8 mouse cellular contexts compared by ENCODE assay signal in genomic region chr10:30844191-30845010, GRCm38 (mm10). TPM values are rescaled to one million over a fixed set of nuclear protein-coding genes. Genes with fewer than 3 reads are reported as not detected.
A peak's percentile ranks its signal among the peaks of the same experiment; 100 is the strongest.
DNase-seq lines count a peak whose midpoint lies in the region; ATAC-seq and TF ChIP-seq lines count a peak whose summit lies in the region.

No protein-coding gene starts in this region.

- H3K4me3 ChIP-seq in forebrain, embryonic 10.5 days, result peak overlapping the region; percentile 68
- peak overlapping the region; percentile 70 for H3K4me3 ChIP-seq in hindbrain, embryonic 15.5 days
- H3K4me3 ChIP-seq in liver, embryonic 12.5 days, result peak overlapping the region; percentile 61
- H3K4me3 ChIP-seq in olfactory bulb, adult 2 months (ENCODE audit: insufficient read depth, low read depth, low read length), result peak overlapping the region; percentile 1; the same call in 1 of the 2 replicates

- H3K9me3 ChIP-seq in forebrain, embryonic 10.5 days, result no peaks in the 10 kb centered on the region
- H3K9me3 ChIP-seq in hindbrain, embryonic 15.5 days, result no peaks in the 10 kb centered on the region
- H3K9me3 ChIP-seq in liver, embryonic 12.5 days (replicated peaks), result no peaks in the 10 kb centered on the region

- no peak for ATAC-seq in hindbrain, embryonic 15.5 days (ENCODE audit: low FRiP score, low read depth)
- ATAC-seq in liver, embryonic 12.5 days, result no peak

- H3K27me3 ChIP-seq in forebrain, embryonic 10.5 days (ENCODE audit: poor library complexity, severe bottlenecking), result peaks cover 76% of the 10 kb centered on the region
- H3K27me3 ChIP-seq in hindbrain, embryonic 15.5 days, result peaks cover 40% of the 10 kb centered on the region
- H3K27me3 ChIP-seq in liver, embryonic 12.5 days (replicated peaks), result peaks cover 74% of the 10 kb centered on the region

- peaks cover 38% of the 10 kb centered on the region for H3K4me1 ChIP-seq in forebrain, embryonic 10.5 days
- H3K4me1 ChIP-seq in hindbrain, embryonic 15.5 days (replicated peaks), result peaks cover 24% of the 10 kb centered on the region
- peaks cover 20% of the 10 kb centered on the region for H3K4me1 ChIP-seq in liver, embryonic 12.5 days
- H3K4me1 ChIP-seq in olfactory bulb, adult 2 months (ENCODE audit: control insufficient read depth, insufficient read depth, low read length), result peaks cover 7% of the 10 kb centered on the region

- peak; percentile 8 to 11 for DNase-seq in frontal cortex, postnatal 10 days (ENCODE audit: low spot score in 2 of 2)
- DNase-seq in frontal cortex, postnatal 36 days (ENCODE audit: low spot score in 2 of 2), result no peak
- peak; percentile 21 for DNase-seq in R1 (ENCODE audit: low read depth, low spot score)
- DNase-seq in forebrain, embryonic 10.5 days (ENCODE audit: extremely low spot score, low spot score), result peak; percentile 55
- no peak for DNase-seq in layer of hippocampus, adult 11-12 months (ENCODE audit: low spot score)

- H3K9ac ChIP-seq in hindbrain, embryonic 15.5 days, result peak overlapping the region; percentile 31; the same call in 1 of the 2 replicates
- no peak overlapping the region for H3K9ac ChIP-seq in liver, embryonic 12.5 days

- no peak for TF ChIP-seq POLR2A in olfactory bulb, adult 2 months (IDR thresholded peaks at IDR 0.05; ENCODE audit: insufficient read depth, low read depth, low read length)

- under 1% methylated on average over 30 of the region's 30 CpGs for WGBS in forebrain, embryonic 10.5 days
- WGBS in hindbrain, embryonic 15.5 days, result 3% methylated on average over 30 of the region's 30 CpGs
- 5% methylated on average over 30 of the region's 30 CpGs for WGBS in liver, embryonic 12.5 days (ENCODE audit: insufficient replicate concordance)
- WGBS in olfactory bulb, adult 2 months, result 21% methylated on average over 30 of the region's 30 CpGs

- H3K36me3 ChIP-seq in forebrain, embryonic 10.5 days (replicated peaks), result no peaks in the 10 kb centered on the region
- H3K36me3 ChIP-seq in hindbrain, embryonic 15.5 days, result no peaks in the 10 kb centered on the region
- H3K36me3 ChIP-seq in liver, embryonic 12.5 days, result no peaks in the 10 kb centered on the region

- peak overlapping the region; percentile 78 for H3K27ac ChIP-seq in forebrain, embryonic 10.5 days
- H3K27ac ChIP-seq in hindbrain, embryonic 15.5 days (replicated peaks), result peak overlapping the region; percentile 44
- no peak overlapping the region for H3K27ac ChIP-seq in liver, embryonic 12.5 days
- H3K27ac ChIP-seq in olfactory bulb, adult 2 months (ENCODE audit: insufficient read depth, low read depth, low read length), result 0 out of 2 replicates have a peak overlapping the region, but pooled peaks have one; percentile 2

- no peak for TF ChIP-seq CTCF in olfactory bulb, adult 2 months (IDR thresholded peaks at IDR 0.05; ENCODE audit: insufficient read depth, low read depth, low read length)

- H3K4me2 ChIP-seq in hindbrain, embryonic 15.5 days, result peak overlapping the region; percentile 78
- H3K4me2 ChIP-seq in liver, embryonic 12.5 days, result peak overlapping the region; percentile 91

RNA-seq across cellular contexts. Expression of gene Hey2, which starts 1.8 kb away (rescaled TPM):
- 1.8 TPM in 2 replicates for polyA plus RNA-seq in forebrain, embryonic 10.5 days (2016; fragmentation: Nextera tagmentation; extraction: Ambion mirVana)
- polyA plus RNA-seq in hindbrain, embryonic 15.5 days (2015; fragmentation: Nextera tagmentation; extraction: Ambion mirVana), result 5.6 and 6.6 TPM in 2 replicates
- polyA plus RNA-seq in liver, embryonic 12.5 days (2016; fragmentation: Nextera tagmentation; extraction: Ambion mirVana), result 0.49 and 0.65 TPM in 2 replicates
- polyA plus RNA-seq in olfactory bulb, adult 2 months (2012; ENCODE audit: insufficient read depth, insufficient read length, low replicate concordance, missing spikeins), result not detected in 2 replicates

RNA-seq across cellular contexts. Expression of gene Ncoa7, which starts 41.3 kb away (rescaled TPM):
- polyA plus RNA-seq in forebrain, embryonic 10.5 days (2016; fragmentation: Nextera tagmentation; extraction: Ambion mirVana), result 5.7 and 6.9 TPM in 2 replicates
- 18.9 and 20.5 TPM in 2 replicates for polyA plus RNA-seq in hindbrain, embryonic 15.5 days (2015; fragmentation: Nextera tagmentation; extraction: Ambion mirVana)
- polyA plus RNA-seq in liver, embryonic 12.5 days (2016; fragmentation: Nextera tagmentation; extraction: Ambion mirVana), result 12.9 and 14.2 TPM in 2 replicates
- not detected in 2 replicates for polyA plus RNA-seq in olfactory bulb, adult 2 months (2012; ENCODE audit: insufficient read depth, insufficient read length, low replicate concordance, missing spikeins)

Comparison
In these comparisons a context has a peak if more than half of its experiments do, and no peak if none do; other contexts are left out.
1. DNase-seq: peak in frontal cortex, postnatal 10 days (2 of 2), R1 (single experiment) and forebrain, embryonic 10.5 days (single experiment); none in frontal cortex, postnatal 36 days (0 of 2) and layer of hippocampus, adult 11-12 months (single experiment).
2. H3K4me3 ChIP-seq: peak in every context shown above with its lines; median percentile 70 in hindbrain, embryonic 15.5 days; 68 in forebrain, embryonic 10.5 days; 61 in liver, embryonic 12.5 days; 1 in olfactory bulb, adult 2 months.